Mouse (Mus musculus) bone marrow, adult 2 months (tissue): ENCODE measurements around the gene Nsmce4a.

Experiments
- CTCF ChIP-seq: fragments of 200-500 bp; IDR thresholded peaks from 2 replicates; pipeline ENCODE4 v1.5.1; 2011; ENCODE audit warnings: low read length, control low read depth; ENCODE audit not compliant: control insufficient read depth, insufficient read depth
- POLR2A ChIP-seq: fragments of 200-500 bp; IDR thresholded peaks from 2 replicates; pipeline ENCODE4 v1.6.1; 2011; ENCODE audit warnings: low read depth, mild to moderate bottlenecking, control low read depth, low read length, borderline replicate concordance; ENCODE audit not compliant: control insufficient read depth

DNA sequence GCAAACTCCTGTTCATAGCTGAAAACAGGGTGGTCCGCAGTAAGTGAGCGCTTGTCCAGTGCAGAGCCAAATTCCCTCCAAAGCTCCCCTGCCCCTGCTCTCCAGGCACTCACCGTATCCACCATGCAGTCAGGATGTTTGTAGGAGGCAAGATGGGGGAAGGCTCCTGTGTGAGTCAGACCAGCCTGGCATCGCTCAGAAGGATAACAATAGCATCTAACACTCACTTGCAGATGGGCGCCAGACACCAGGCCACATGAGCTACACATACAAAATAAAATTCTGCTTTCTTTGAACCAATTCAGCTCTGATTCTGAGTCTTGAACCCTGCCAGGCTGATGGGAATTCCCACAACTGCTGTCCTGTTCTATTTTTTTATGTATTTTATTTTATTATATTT is 30.6 kb upstream of the Nsmce4a start:
- TF ChIP-seq CTCF, result no peak
- no peak for TF ChIP-seq POLR2A
